Mouse (Mus musculus): ENCODE measurements around the gene Vamp2. TPM values are rescaled to one million over a fixed set of nuclear protein-coding genes. Genes with fewer than 3 reads are reported as not detected.
A peak's percentile ranks its signal among the peaks of the same experiment; 100 is the strongest.

The Vamp2 gene
- polyA plus RNA-seq, 1 experiment from 2014 or later, result 259 TPM

GRCm38 (mm10) chr11:69107676-69108075 lies 19.4 kb downstream of the Vamp2 start:
- peaks cover 28% of the 10 kb centered on the region for H3K36me3 ChIP-seq (ENCODE audit: control insufficient read depth, insufficient read depth)
- no peak for ATAC-seq
- 89% methylated on average over 11 of the region's 11 CpGs for WGBS

GRCm38 (mm10) chr11:69108223-69108622 lies 19.9 kb downstream of the Vamp2 start:
- no peak overlapping the region for H3K4me2 ChIP-seq (ENCODE audit: low read length)
- 0 out of 2 replicates have a peak, but pooled peaks cover 3% of the 10 kb centered on the region for H3K4me1 ChIP-seq (replicated peaks; ENCODE audit: control insufficient read depth, insufficient read depth, low read length)
- no peak overlapping the region for H3K27ac ChIP-seq (ENCODE audit: low read length)
- no peak overlapping the region for H3K4me3 ChIP-seq (replicated peaks; ENCODE audit: low read length)
- no peak overlapping the region for H3K9ac ChIP-seq (replicated peaks; ENCODE audit: low read depth, low read length)
- 91% methylated on average over 9 of the region's 9 CpGs for WGBS
- ATAC-seq, result no peak
- H3K27me3 ChIP-seq (replicated peaks; ENCODE audit: control insufficient read depth, insufficient read depth, low read length), result no peaks in the 10 kb centered on the region
- H3K9me3 ChIP-seq (ENCODE audit: control insufficient read depth, low read length), result no peaks in the 10 kb centered on the region
- peaks cover 28% of the 10 kb centered on the region for H3K36me3 ChIP-seq (ENCODE audit: control insufficient read depth, insufficient read depth)

More at GRCm38 (mm10) chr11:69107676-69108075, 19.4 kb downstream of the Vamp2 start:
- Histone ChIP-seq H3K4me2 (ENCODE audit: low read length) (no peak overlapping the region), H3K4me1 (replicated peaks; ENCODE audit: control insufficient read depth, insufficient read depth, low read length) (0 out of 2 replicates have a peak, but pooled peaks cover 3% of the 10 kb centered on the region), H3K9ac (replicated peaks; ENCODE audit: low read depth, low read length) (no peak overlapping the region), H3K27me3 (replicated peaks; ENCODE audit: control insufficient read depth, insufficient read depth, low read length) (no peaks in the 10 kb centered on the region), H3K4me3 (replicated peaks; ENCODE audit: low read length) (no peak overlapping the region), H3K27ac (ENCODE audit: low read length) (no peak overlapping the region), H3K9me3 (ENCODE audit: control insufficient read depth, low read length) (no peaks in the 10 kb centered on the region)

GRCm38 (mm10) chr11:69109032-69109900 lies 21.0 kb downstream of the Vamp2 start:
- Histone ChIP-seq H3K9me3 (ENCODE audit: control insufficient read depth, low read length) (no peaks in the 10 kb centered on the region), H3K9ac (replicated peaks; ENCODE audit: low read depth, low read length) (no peak overlapping the region), H3K4me1 (replicated peaks; ENCODE audit: control insufficient read depth, insufficient read depth, low read length) (0 out of 2 replicates have a peak, but pooled peaks cover 3% of the 10 kb centered on the region), H3K27me3 (replicated peaks; ENCODE audit: control insufficient read depth, insufficient read depth, low read length) (no peaks in the 10 kb centered on the region), H3K27ac (ENCODE audit: low read length) (no peak overlapping the region), H3K36me3 (ENCODE audit: control insufficient read depth, insufficient read depth) (peaks cover 17% of the 10 kb centered on the region), H3K4me2 (ENCODE audit: low read length) (no peak overlapping the region), H3K4me3 (replicated peaks; ENCODE audit: low read length) (no peak overlapping the region)
- no peak; the same call in 1 of the 2 replicates for ATAC-seq
- 79% methylated on average over 13 of the region's 13 CpGs for WGBS

DNA sequence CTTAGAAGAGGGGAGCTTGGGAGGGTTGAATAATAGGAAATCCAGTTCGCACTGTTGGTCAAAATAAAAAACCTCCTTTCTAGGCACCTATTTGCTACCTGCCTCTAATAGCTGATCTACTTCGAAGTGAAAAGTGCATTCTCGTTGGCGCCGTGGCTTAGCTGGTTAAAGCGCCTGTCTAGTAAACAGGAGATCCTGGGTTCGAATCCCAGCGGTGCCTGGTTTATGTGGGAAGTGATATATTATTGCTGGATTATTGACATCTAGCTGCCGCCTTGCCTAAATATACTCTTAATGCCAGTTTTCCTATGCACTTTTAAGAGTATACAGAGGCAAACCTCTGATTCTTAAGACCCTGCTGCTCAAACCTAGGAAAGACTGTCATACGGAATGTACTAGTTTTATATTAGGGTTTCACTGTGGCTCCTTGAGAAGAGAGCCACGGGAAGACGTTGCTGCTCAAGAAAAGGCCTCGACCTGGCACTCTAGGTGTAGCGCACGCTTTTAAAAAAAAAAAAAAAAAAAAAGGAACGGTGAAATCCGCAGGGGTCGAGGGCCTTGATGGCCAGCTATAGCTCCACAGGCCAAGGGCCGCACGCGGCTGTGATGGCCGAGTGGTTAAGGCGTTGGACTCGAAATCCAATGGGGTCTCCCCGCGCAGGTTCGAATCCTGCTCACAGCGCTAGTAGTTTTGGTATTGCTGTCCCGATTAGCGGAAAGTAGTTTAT lies 22.2 kb downstream of the Vamp2 start:
- peak; percentile 73 for ATAC-seq
- peak overlapping the region; percentile 56 for H3K4me2 ChIP-seq (ENCODE audit: low read length)
- under 1% methylated on average over 30 of the region's 30 CpGs for WGBS
- H3K27me3 ChIP-seq (replicated peaks; ENCODE audit: control insufficient read depth, insufficient read depth, low read length), result no peaks in the 10 kb centered on the region
- H3K4me3 ChIP-seq (replicated peaks; ENCODE audit: low read length), result peak overlapping the region; percentile 46
- 0 out of 2 replicates have a peak, but pooled peaks cover 3% of the 10 kb centered on the region for H3K4me1 ChIP-seq (replicated peaks; ENCODE audit: control insufficient read depth, insufficient read depth, low read length)
- H3K9me3 ChIP-seq (ENCODE audit: control insufficient read depth, low read length), result no peaks in the 10 kb centered on the region
- H3K36me3 ChIP-seq (ENCODE audit: control insufficient read depth, insufficient read depth), result peaks cover 13% of the 10 kb centered on the region
- H3K9ac ChIP-seq (replicated peaks; ENCODE audit: low read depth, low read length), result peak overlapping the region; percentile 20; the same call in 1 of the 2 replicates
- H3K27ac ChIP-seq (ENCODE audit: low read length), result no peak overlapping the region

DNA sequence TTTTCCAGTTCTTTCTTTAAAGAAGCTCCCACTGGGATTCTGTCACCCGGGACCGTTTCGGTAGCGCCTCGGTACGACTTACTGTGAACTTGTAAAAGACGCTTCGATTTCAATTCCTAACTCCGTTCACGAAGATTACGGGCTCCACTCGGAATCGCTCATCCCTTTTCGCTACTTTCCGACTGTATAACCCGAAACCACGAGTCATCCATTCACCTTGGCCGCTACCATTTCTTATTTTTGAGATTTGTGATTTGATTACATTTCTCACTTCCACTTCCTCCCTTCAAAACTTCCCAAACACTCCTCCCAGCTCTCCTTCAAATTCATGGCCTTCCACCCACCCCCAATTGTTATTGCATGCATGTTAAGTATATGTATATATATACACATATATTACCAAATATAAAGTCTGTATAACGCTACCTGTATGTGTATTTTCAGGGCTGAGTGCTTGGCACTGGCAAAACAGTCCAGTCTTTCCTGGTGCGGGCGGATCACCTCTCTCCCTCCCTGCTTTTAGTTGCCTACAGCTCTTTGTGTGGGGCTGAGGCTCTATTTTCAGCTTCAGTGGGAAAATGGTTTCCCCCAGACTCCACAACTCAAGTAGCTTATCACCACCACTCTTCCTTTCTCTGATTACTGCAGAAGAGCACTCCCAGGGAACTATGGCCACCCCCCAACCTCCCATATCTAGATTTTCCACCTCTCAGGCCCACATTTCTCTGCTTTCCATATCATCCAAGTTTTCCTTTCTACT lies 22.9 kb downstream of the Vamp2 start:
- Histone ChIP-seq H3K4me2 (ENCODE audit: low read length) (peak overlapping the region; percentile 56), H3K9me3 (ENCODE audit: control insufficient read depth, low read length) (no peaks in the 10 kb centered on the region), H3K4me3 (replicated peaks; ENCODE audit: low read length) (peak overlapping the region; percentile 46), H3K4me1 (replicated peaks; ENCODE audit: control insufficient read depth, insufficient read depth, low read length) (0 out of 2 replicates have a peak, but pooled peaks cover 3% of the 10 kb centered on the region), H3K27me3 (replicated peaks; ENCODE audit: control insufficient read depth, insufficient read depth, low read length) (no peaks in the 10 kb centered on the region), H3K27ac (ENCODE audit: low read length) (no peak overlapping the region), H3K9ac (replicated peaks; ENCODE audit: low read depth, low read length) (peak overlapping the region; percentile 20; the same call in 1 of the 2 replicates), H3K36me3 (ENCODE audit: control insufficient read depth, insufficient read depth) (peaks cover 12% of the 10 kb centered on the region)
- peak; percentile 21; the same call in 1 of the 2 replicates for ATAC-seq
- 3% methylated on average over 21 of the region's 21 CpGs for WGBS

- ATAC-seq, result no peak
- Histone ChIP-seq H3K9me3 (ENCODE audit: control insufficient read depth, low read length) (no peaks in the 10 kb centered on the region), H3K9ac (replicated peaks; ENCODE audit: low read depth, low read length) (no peak overlapping the region)
Measured at GRCm38 (mm10) chr11:69111865-69112264, 23.6 kb downstream of the Vamp2 start.

GRCm38 (mm10) chr11:69114018-69114417 lies 25.7 kb downstream of the Vamp2 start:
- Histone ChIP-seq H3K27ac (ENCODE audit: low read length) (no peak overlapping the region), H3K4me3 (replicated peaks; ENCODE audit: low read length) (no peak overlapping the region), H3K4me1 (replicated peaks; ENCODE audit: control insufficient read depth, insufficient read depth, low read length) (peaks cover 13% of the 10 kb centered on the region), H3K9ac (replicated peaks; ENCODE audit: low read depth, low read length) (no peak overlapping the region), H3K4me2 (ENCODE audit: low read length) (no peak overlapping the region), H3K9me3 (ENCODE audit: control insufficient read depth, low read length) (no peaks in the 10 kb centered on the region), H3K27me3 (replicated peaks; ENCODE audit: control insufficient read depth, insufficient read depth, low read length) (no peaks in the 10 kb centered on the region), H3K36me3 (ENCODE audit: control insufficient read depth, insufficient read depth) (no peaks in the 10 kb centered on the region; the same call in 1 of the 2 replicates)
- 72% methylated on average over 3 of the region's 3 CpGs for WGBS
- ATAC-seq, result no peak

More at GRCm38 (mm10) chr11:69111865-69112264, 23.6 kb downstream of the Vamp2 start:
- H3K36me3 ChIP-seq (ENCODE audit: control insufficient read depth, insufficient read depth), result peaks cover 12% of the 10 kb centered on the region
- H3K4me1 ChIP-seq (replicated peaks; ENCODE audit: control insufficient read depth, insufficient read depth, low read length), result peaks cover 4% of the 10 kb centered on the region; the same call in 1 of the 2 replicates
- no peak overlapping the region for H3K4me3 ChIP-seq (replicated peaks; ENCODE audit: low read length)
- H3K27ac ChIP-seq (ENCODE audit: low read length), result no peak overlapping the region
- no peaks in the 10 kb centered on the region for H3K27me3 ChIP-seq (replicated peaks; ENCODE audit: control insufficient read depth, insufficient read depth, low read length)
- no peak overlapping the region for H3K4me2 ChIP-seq (ENCODE audit: low read length)
- 65% methylated on average over 4 of the region's 4 CpGs for WGBS

GRCm38 (mm10) chr11:69114621-69115020 lies 26.3 kb downstream of the Vamp2 start:
- no peak for ATAC-seq
- H3K4me1 ChIP-seq (replicated peaks; ENCODE audit: control insufficient read depth, insufficient read depth, low read length), result peaks cover 15% of the 10 kb centered on the region
- no peak overlapping the region for H3K4me2 ChIP-seq (ENCODE audit: low read length)
- 79% methylated on average over 3 of the region's 3 CpGs for WGBS
- H3K9ac ChIP-seq (replicated peaks; ENCODE audit: low read depth, low read length), result no peak overlapping the region
- H3K9me3 ChIP-seq (ENCODE audit: control insufficient read depth, low read length), result no peaks in the 10 kb centered on the region
- H3K27me3 ChIP-seq (replicated peaks; ENCODE audit: control insufficient read depth, insufficient read depth, low read length), result no peaks in the 10 kb centered on the region
- no peak overlapping the region for H3K4me3 ChIP-seq (replicated peaks; ENCODE audit: low read length)
- no peaks in the 10 kb centered on the region for H3K36me3 ChIP-seq (ENCODE audit: control insufficient read depth, insufficient read depth)
- H3K27ac ChIP-seq (ENCODE audit: low read length), result no peak overlapping the region
